Mouse (Mus musculus): Measurements from ENCODE around the gene Cebpzos.
A peak's percentile ranks its signal among the peaks of the same experiment; 100 is the strongest.

Cebpzos gene

DNA sequence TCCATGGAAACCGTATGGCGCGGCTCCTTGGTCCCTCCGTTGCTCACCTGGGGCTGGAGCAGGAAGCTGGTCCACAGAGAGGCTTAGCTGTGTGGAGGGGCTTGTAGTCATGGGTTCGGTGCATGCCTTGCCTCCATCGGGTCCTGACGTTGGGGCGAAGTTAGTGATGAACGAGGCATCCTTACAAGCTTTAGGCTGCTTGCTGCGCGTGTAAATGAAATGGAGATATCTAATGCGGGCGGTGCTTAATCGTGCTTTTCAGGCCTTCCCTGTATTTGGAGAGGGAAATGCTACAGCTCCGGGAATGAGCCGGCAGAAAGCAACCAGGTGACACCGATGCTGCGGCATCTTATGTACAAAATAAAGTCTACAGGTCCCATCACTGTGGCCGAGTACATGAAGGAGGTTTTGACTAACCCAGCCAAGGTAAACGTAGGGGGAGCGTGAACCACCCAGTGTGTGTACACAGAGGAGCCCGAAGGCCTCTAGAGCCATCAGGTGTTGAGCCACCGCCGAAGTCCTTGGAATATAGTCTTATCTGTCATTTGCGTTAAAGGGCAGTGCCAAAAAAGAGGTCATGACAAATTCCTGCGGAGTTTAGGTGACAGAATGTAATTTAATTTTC is 21.0 kb downstream of the Cebpzos start:
- DNase-seq (ENCODE audit: low spot score in 2 of 2), result peak in 1 of 2 experiments; percentile 19

DNA sequence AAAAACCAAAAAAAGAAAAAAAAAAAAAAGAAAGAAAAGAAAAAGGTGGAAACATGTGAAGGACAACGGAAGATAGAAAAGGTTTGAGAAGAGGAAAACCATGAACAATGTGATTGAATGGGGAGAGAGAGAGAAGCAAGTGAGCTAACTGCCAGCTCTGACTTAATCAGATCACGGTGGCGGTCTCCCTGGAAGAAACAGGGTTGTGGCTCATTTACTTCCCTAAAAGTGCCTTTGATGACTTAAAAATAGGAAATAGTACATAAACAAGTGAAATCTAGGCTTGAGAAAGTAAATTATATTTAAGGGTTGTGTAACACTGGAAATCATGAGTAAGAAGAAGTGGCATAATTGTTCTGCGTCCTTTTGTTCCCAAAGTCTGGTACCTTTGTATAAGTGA is 22.6 kb downstream of the Cebpzos start:
- no peak for DNase-seq (ENCODE audit: low spot score in 2 of 2)

DNA sequence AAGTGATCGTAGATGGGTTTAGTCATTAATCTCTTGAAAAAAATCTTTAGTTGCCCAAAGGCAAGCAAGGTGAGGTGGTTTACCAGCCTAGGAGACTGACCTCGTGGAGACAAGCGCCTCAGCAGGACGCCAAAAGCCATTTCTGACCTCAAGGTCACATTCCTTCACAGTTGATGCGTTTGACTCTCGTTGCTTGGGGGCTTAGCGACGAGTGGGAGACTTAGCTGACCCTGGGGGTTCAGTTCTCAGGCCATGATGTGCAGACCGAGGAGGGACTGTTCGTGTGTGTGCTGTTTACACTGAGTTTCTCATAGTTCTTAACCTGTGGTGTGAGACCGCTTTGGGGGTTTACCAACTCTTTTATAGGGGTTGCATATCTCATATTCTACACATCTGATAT is 26.3 kb downstream of the Cebpzos start:
- DNase-seq (ENCODE audit: low spot score in 2 of 2), result no peak

DNA sequence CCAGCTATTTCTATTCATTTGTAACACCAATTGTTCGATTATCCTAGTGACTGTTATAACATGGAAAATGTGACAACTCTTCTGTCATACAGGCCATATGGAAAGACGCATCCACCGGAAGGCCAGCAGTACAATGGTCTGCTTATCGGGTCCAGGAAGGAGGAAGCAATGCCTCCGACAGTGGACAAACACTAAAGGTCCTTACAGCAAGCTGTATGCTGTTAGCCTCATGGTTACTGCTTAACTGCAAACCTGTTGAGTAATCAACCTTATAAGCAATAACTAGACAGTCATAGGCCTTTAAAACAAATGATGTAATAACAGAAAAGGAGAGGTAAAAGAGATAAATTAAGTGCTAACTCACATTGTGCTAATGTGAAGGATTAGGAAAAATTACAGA is 34.9 kb downstream of the Cebpzos start:
- DNase-seq (ENCODE audit: low spot score in 2 of 2), result no peak

DNA sequence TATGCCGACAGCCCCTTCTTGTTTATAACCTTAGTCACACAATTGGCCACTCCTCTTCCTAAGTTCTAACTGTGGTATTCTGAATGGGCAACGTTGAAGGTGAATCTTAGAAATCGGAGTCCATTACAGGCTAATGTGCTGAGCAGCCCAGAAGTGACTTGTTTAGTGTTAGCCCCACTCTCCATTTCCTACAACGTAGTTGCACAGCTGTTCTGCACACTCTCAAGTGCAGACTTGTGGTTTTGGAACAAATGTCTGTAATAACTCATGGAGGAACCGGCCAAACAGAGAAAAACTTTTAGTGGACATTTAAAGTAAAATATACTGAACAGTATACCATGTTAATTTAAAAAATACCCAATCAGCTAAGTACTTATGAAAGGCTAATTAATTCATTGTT is 35.8 kb downstream of the Cebpzos start:
- DNase-seq (ENCODE audit: low spot score in 2 of 2), result no peak

DNA sequence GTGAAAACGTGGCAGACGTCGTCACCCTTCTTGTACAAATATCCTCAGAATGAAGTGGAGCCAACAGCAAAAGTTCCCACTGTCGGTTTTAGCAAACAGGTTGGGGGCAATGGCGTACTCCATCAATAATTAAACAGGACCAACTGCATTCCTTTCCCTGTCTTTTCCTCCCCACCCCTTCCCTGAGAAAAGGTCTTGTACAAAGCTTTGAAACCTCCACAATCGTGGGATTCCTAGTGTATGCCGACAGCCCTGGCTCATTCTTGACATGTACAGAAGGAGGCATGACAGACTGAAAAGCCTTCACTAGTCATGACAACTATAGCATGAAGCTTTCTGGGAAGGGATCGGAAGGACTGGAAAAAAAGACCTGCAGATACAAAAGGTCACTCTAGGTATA is 36.9 kb downstream of the Cebpzos start:
- no peak for DNase-seq (ENCODE audit: low spot score in 2 of 2)

DNA sequence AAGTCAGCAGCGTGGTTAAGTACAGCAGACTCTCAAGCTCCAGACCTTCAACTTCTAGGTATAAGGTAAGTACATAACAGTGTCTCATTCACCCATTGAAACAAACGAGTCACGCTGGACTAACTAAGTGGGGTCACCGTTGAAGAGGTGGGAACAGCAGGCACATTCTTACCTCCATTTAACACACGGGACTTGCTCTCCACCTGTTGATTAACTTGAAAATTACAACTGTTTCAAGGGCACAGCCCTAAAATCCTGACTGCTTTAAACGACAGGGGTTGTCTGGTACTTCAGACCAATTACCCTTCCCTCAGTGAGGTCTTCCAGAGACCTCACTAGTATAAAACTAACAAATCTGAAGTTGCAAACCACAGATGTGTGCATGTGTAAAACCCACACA is 43.2 kb downstream of the Cebpzos start:
- DNase-seq (ENCODE audit: low spot score in 2 of 2), result no peak

DNA sequence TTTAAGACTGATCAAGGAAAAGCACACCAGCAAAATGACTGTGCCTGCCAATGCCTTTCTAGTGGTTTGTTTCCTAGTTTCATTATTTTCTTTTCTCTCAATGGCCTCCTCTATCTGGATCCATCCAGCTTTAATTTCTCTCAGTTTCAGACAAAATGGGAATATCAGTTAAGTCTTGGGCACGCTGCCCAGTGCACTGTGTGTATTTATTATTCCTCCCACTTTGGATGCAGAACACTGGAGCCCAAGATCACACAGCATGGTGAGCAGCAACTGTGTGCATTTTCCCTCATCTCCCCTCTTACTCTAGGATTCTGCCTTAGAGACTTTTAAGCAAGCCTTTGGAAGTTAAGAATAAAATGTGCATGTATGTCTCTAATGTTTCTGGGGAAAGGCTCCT is 48.1 kb downstream of the Cebpzos start:
- DNase-seq (ENCODE audit: low spot score in 2 of 2), result no peak

DNA sequence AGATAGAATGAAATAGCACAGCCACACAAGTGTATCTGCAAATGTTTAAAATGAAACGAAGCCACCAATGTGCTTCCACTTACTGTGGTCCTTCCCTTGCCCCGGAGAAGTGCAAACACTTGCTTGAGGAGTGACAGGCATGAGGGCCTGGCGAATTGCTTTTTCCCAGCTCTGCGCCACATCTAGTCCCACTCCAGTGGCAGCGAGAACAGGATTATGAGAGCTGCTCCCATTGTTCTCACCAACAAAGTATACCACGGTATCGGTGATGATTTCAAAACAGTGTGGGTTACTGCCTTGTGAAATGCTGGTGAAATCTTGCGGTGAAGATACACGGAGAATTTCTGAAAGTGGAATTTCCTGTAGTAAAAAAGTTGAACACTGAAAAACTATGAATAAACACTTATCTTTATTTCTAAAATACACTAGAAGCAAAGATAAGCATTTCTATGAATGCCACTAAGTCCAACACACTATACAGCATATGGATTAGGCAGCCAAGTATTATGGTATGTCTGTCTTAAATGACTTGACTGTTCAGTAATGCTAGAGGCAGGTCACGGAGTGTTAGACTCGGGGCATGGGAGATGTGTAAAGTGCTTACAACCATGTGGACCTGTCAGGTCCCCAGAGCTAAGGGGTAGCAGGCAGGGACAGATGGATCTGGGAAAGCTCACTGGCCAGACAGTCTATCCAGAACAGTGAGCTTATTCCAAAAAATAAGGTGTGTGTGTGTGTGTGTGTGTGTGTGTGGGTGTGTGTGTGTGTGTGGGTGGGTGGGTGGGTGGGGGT is 50.0 kb downstream of the Cebpzos start:
- DNase-seq (ENCODE audit: low spot score in 2 of 2), result no peak

DNA sequence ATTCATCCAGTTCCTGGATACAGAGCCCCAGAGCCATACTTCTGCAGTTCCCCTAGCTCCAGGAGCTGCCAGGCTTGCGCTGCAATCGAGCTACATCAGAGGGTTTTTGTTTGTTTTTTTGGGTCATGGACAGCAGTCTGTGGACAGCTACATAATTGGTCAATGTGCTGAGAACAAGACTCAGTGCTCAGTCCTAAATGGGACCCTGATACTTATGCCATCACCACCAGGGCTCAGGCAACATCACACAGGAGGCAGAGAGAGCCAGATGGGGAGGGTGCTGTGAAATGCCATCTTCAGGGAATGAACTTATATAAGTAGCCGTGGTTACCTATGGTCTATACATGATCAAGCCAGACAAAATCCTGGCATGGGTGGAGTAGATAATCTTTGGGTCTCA is 52.2 kb downstream of the Cebpzos start:
- no peak for DNase-seq (ENCODE audit: low spot score in 2 of 2)

All from spleen, postnatal 10 days (tissue).